Mouse (Mus musculus) adrenal gland, postnatal 25 days (tissue): ENCODE results near the gene Mta1. TPM values are rescaled to one million over a fixed set of nuclear protein-coding genes. Genes with fewer than 3 reads are reported as not detected.

Experiments used
- DNase-seq: peaks from one replicate; pipeline ENCODE4 v3.0.0; 2021; ENCODE audit warnings: mixed read lengths
- microRNA-seq, 2 experiments: library from miRNA; unstranded; fragments of <30 nt; microRNA quantifications; one replicate each; pipeline ENCODE4 v1.2.0; 2021
- total RNA-seq: library from RNA; stranded (reverse); gene quantifications from 2 replicates; pipeline ENCODE4 v1.2.3, GENCODE M21; 2021

The Mta1 gene
- total RNA-seq, 1 experiment from 2014 or later: 109 TPM

- no peak for DNase-seq
These were observed 88.4 kb downstream of the Mta1 start for GRCm38 (mm10) chr12:113186326-113187010.

Small RNA genes lying within 50 kb of the gene (microRNA-seq; reads per million reads assigned to microRNA genes)
- gene Gm44471: 0 reads per million in 2 experiments

Other genes with a start within 250 kb of the Mta1 start
- 0.12 TPM in 1 of 2 replicates, not detected in the other for gene Gpr132, start 230.1 kb upstream of the Mta1 start, total RNA-seq
- gene Jag2, start 168.5 kb upstream of the Mta1 start, total RNA-seq: 7.6 and 8.4 TPM in 2 replicates
- gene Nudt14, start 156.2 kb upstream of the Mta1 start, total RNA-seq: 26.6 and 40.7 TPM in 2 replicates
- 21.7 and 26.8 TPM in 2 replicates for gene Btbd6, start 121.8 kb upstream of the Mta1 start, total RNA-seq
- 65.9 and 68.8 TPM in 2 replicates for gene Brf1, start 97.6 kb upstream of the Mta1 start, total RNA-seq
- gene Pacs2, start 83.8 kb upstream of the Mta1 start, total RNA-seq: 45.6 and 55.5 TPM in 2 replicates
- 0.67 TPM in 1 of 2 replicates, not detected in the other for gene Tex22, start 23.8 kb upstream of the Mta1 start, total RNA-seq
- 65.9 and 69.0 TPM in 2 replicates for gene Crip2, start 42.0 kb downstream of the Mta1 start, total RNA-seq
- gene Crip1, start 48.0 kb downstream of the Mta1 start, total RNA-seq: 28.9 and 30.2 TPM in 2 replicates
- gene Tedc1, start 58.1 kb downstream of the Mta1 start, total RNA-seq: 1.4 and 2.5 TPM in 2 replicates
- gene Tmem121, start 87.7 kb downstream of the Mta1 start, total RNA-seq: 4.1 and 4.3 TPM in 2 replicates